Comparison of ENCODE assay signal across 8 mouse cellular contexts in genomic region chr7:83382803-83383363, GRCm38 (mm10).
DNase-seq lines count a peak whose midpoint lies in the region; ATAC-seq lines count a peak whose summit lies in the region.

No protein-coding gene starts in this region.

- no peak overlapping the region for H3K4me3 ChIP-seq in heart, embryonic 16.5 days (ENCODE audit: low read length)
- H3K4me3 ChIP-seq in neural tube, embryonic 12.5 days: no peak overlapping the region

- no peak overlapping the region for H3K4me2 ChIP-seq in heart, embryonic 16.5 days (ENCODE audit: low read depth, low read length)
- H3K4me2 ChIP-seq in neural tube, embryonic 12.5 days (replicated peaks): peak overlapping the region; percentile 31; the same call in 1 of the 2 replicates

- 18% methylated on average over 8 of the region's 8 CpGs for WGBS in heart, embryonic 16.5 days
- WGBS in neural tube, embryonic 12.5 days: 35% methylated on average over 8 of the region's 8 CpGs

- H3K9me3 ChIP-seq in heart, embryonic 16.5 days (replicated peaks; ENCODE audit: control insufficient read depth, low read length): no peaks in the 10 kb centered on the region
- H3K9me3 ChIP-seq in neural tube, embryonic 12.5 days: no peaks in the 10 kb centered on the region

- peak; percentile 74 to 80 for DNase-seq in cerebellum, postnatal 10 days
- DNase-seq in cerebellum, adult 11-12 months: no peak
- peak; percentile 64 for DNase-seq in embryo, embryonic 10 days (ENCODE audit: low spot score)
- DNase-seq in layer of hippocampus, postnatal 36 days: peak; percentile 60 to 63
- DNase-seq in spleen, postnatal 4 days (ENCODE audit: low spot score in 2 of 2): no peak
- no peak for DNase-seq in urinary bladder, adult 18-20 months (ENCODE audit: low spot score in 2 of 2)

- H3K4me1 ChIP-seq in heart, embryonic 16.5 days (ENCODE audit: control insufficient read depth, insufficient read depth, low read length): peaks cover 8% of the 10 kb centered on the region
- H3K4me1 ChIP-seq in neural tube, embryonic 12.5 days: peaks cover 7% of the 10 kb centered on the region; the same call in 1 of the 2 replicates

- peak; percentile 88 for ATAC-seq in heart, embryonic 16.5 days (replicated peaks; ENCODE audit: extremely low read depth, insufficient read depth, low FRiP score)
- ATAC-seq in neural tube, embryonic 12.5 days (ENCODE audit: low FRiP score, low read depth): peak; percentile 85

- H3K36me3 ChIP-seq in heart, embryonic 16.5 days (ENCODE audit: control insufficient read depth, insufficient read depth): no peaks in the 10 kb centered on the region
- no peaks in the 10 kb centered on the region for H3K36me3 ChIP-seq in neural tube, embryonic 12.5 days

- no peak overlapping the region for H3K9ac ChIP-seq in heart, embryonic 16.5 days (ENCODE audit: low read length)
- no peak overlapping the region for H3K9ac ChIP-seq in neural tube, embryonic 12.5 days

- H3K27me3 ChIP-seq in heart, embryonic 16.5 days (ENCODE audit: control insufficient read depth, insufficient read depth, low read length): no peaks in the 10 kb centered on the region
- H3K27me3 ChIP-seq in neural tube, embryonic 12.5 days (replicated peaks): no peaks in the 10 kb centered on the region

- no peak overlapping the region for H3K27ac ChIP-seq in heart, embryonic 16.5 days (ENCODE audit: low read length)
- no peak overlapping the region for H3K27ac ChIP-seq in neural tube, embryonic 12.5 days

Comparison
In these comparisons a context has a peak if more than half of its experiments do, and no peak if none do; other contexts are left out.
1. DNase-seq: peak in cerebellum, postnatal 10 days (2 of 2), embryo, embryonic 10 days (single experiment) and layer of hippocampus, postnatal 36 days (2 of 2); none in cerebellum, adult 11-12 months (single experiment), spleen, postnatal 4 days (0 of 2) and urinary bladder, adult 18-20 months (0 of 2).